8 mouse cellular contexts compared by ENCODE assay signal in genomic region chr12:118301072-118301865, GRCm38 (mm10). TPM values are rescaled to one million over a fixed set of nuclear protein-coding genes. Genes with fewer than 3 reads are reported as not detected.
A peak's percentile ranks its signal among the peaks of the same experiment; 100 is the strongest.
DNase-seq lines count a peak whose midpoint lies in the region; ATAC-seq lines count a peak whose summit lies in the region.

Gene Sp4, minus strand, starts transcription at chr12:118301440.

- no peaks in the 10 kb centered on the region for H3K9me3 ChIP-seq in hindbrain, embryonic 14.5 days (ENCODE audit: control insufficient read depth, low read length)

- H3K4me3 ChIP-seq in hindbrain, embryonic 14.5 days (replicated peaks; ENCODE audit: low read length) = peak within 1 kb of the TSS; percentile 52

- peak within 1 kb of the TSS; percentile 95 for H3K27ac ChIP-seq in hindbrain, embryonic 14.5 days

- no peaks in the 10 kb centered on the region for H3K27me3 ChIP-seq in hindbrain, embryonic 14.5 days (ENCODE audit: control insufficient read depth, insufficient read depth, low read length)

- H3K36me3 ChIP-seq in hindbrain, embryonic 14.5 days (replicated peaks; ENCODE audit: control insufficient read depth, insufficient read depth) = peaks cover 10% of the 10 kb centered on the region

- DNase-seq in R1 (ENCODE audit: low read depth, low spot score) = peak; percentile 96
- peak; percentile 93 to 96 for DNase-seq in cerebellum, postnatal 25 days
- peak; percentile 76 to 85 for DNase-seq in frontal cortex, postnatal 25 days (ENCODE audit: low spot score in 2 of 2)
- DNase-seq in hindbrain, embryonic 14.5 days (ENCODE audit: low spot score) = peak; percentile 91
- peak; percentile 92 for DNase-seq in layer of hippocampus, postnatal 36 days
- peak; percentile 95 for DNase-seq in lung, postnatal 36 days
- peak; percentile 97 for DNase-seq in retina, postnatal 1 day
- DNase-seq in urinary bladder, adult 18-20 months (ENCODE audit: low spot score in 2 of 2) = peak; percentile 73 to 92

- peaks cover 37% of the 10 kb centered on the region for H3K4me1 ChIP-seq in hindbrain, embryonic 14.5 days (replicated peaks; ENCODE audit: control insufficient read depth, insufficient read depth, low read length)

- peak within 1 kb of the TSS; percentile 66 for H3K9ac ChIP-seq in hindbrain, embryonic 14.5 days

- H3K4me2 ChIP-seq in hindbrain, embryonic 14.5 days (replicated peaks) = peak within 1 kb of the TSS; percentile 77

- under 1% methylated on average over 47 of the region's 78 CpGs for WGBS in hindbrain, embryonic 14.5 days

- peak; percentile 93 for ATAC-seq in hindbrain, embryonic 14.5 days (ENCODE audit: low FRiP score)

RNA-seq across cellular contexts. Expression of gene Sp4, which starts in this region (rescaled TPM):
- 29.1 and 29.8 TPM in 2 replicates for polyA plus RNA-seq in hindbrain, embryonic 14.5 days (2014; fragmentation: Nextera tagmentation; extraction: Ambion mirVana)
- 10 to 100 TPM; 28.1 to 30.0 TPM for total RNA-seq in layer of hippocampus, postnatal 36 days (2021)

Comparison
In these comparisons a context has a peak if more than half of its experiments do, and no peak if none do; other contexts are left out.
1. Peak in every context shown above with its lines: DNase-seq, ATAC-seq, H3K4me3 ChIP-seq and H3K27ac ChIP-seq.